Mouse (Mus musculus): ENCODE measurements at regions not wholly inside any gene's neighbourhood (a gene's known extent, or its start where the extent isn't known, plus 50 kb on each side); places are given as distances from the start of the nearest gene placed in this dataset.

- Histone ChIP-seq H3K27ac (no peak overlapping the region), H3K27me3 (no peaks in the 10 kb centered on the region), H3K9ac (no peak overlapping the region), H3K9me3 (no peaks in the 10 kb centered on the region), H3K4me3 (no peak overlapping the region), H3K4me1 (no peaks in the 10 kb centered on the region), H3K36me3 (no peaks in the 10 kb centered on the region), H3K4me2 (no peak overlapping the region)
- ATAC-seq (ENCODE audit: insufficient number of reproducible peaks, low FRiP score, low TSS enrichment, low read depth): no peak
- WGBS: 98% methylated on average over 1 of the region's 1 CpGs
Measured at GRCm38 (mm10) chr2:50462378-50462777, 165.8 kb upstream of the Mmadhc start.

DNA sequence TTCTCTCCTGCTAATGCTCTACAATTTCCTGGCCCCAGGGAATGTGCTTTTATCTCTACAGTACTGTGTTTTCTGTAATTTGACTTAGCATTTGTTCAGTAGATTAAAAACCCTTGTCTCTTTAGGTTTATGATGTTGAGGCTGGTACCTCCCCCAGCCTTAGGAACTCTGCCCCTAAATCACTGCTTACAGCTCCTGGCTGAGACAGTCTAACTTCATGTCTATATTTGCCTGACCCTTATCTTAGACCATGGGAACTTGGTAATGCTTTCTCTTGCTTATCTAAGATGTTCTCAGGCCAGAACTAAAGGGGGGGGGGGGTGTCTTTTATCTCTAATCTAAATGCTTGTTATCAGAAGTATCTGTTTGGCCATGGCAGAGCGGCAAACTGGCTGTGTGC, 160.1 kb upstream of the Mmadhc start:
- Histone ChIP-seq H3K4me3 (no peak overlapping the region), H3K4me2 (no peak overlapping the region), H3K27me3 (no peaks in the 10 kb centered on the region), H3K9me3 (no peaks in the 10 kb centered on the region), H3K36me3 (no peaks in the 10 kb centered on the region), H3K27ac (no peak overlapping the region), H3K9ac (no peak overlapping the region), H3K4me1 (no peaks in the 10 kb centered on the region)
- no peak for ATAC-seq (ENCODE audit: insufficient number of reproducible peaks, low FRiP score, low TSS enrichment, low read depth)
- 80% methylated on average over 1 of the region's 1 CpGs for WGBS

GRCm38 (mm10) chr2:50448117-50448516, 151.5 kb upstream of the Mmadhc start:
- no peak for ATAC-seq (ENCODE audit: insufficient number of reproducible peaks, low FRiP score, low TSS enrichment, low read depth)
- Histone ChIP-seq H3K9ac (no peak overlapping the region), H3K9me3 (no peaks in the 10 kb centered on the region), H3K27ac (no peak overlapping the region), H3K4me3 (no peak overlapping the region), H3K4me1 (no peaks in the 10 kb centered on the region), H3K4me2 (no peak overlapping the region), H3K27me3 (no peaks in the 10 kb centered on the region), H3K36me3 (no peaks in the 10 kb centered on the region)

GRCm38 (mm10) chr2:50445963-50446485, 149.4 kb upstream of the Mmadhc start:
- Histone ChIP-seq H3K27ac (no peak overlapping the region), H3K9ac (no peak overlapping the region), H3K4me2 (no peak overlapping the region), H3K4me1 (0 out of 2 replicates have a peak, but pooled peaks cover 3% of the 10 kb centered on the region), H3K27me3 (no peaks in the 10 kb centered on the region), H3K36me3 (no peaks in the 10 kb centered on the region), H3K4me3 (no peak overlapping the region), H3K9me3 (no peaks in the 10 kb centered on the region)
- no peak for ATAC-seq (ENCODE audit: insufficient number of reproducible peaks, low FRiP score, low TSS enrichment, low read depth)
- WGBS: 71% methylated on average over 2 of the region's 2 CpGs

DNA sequence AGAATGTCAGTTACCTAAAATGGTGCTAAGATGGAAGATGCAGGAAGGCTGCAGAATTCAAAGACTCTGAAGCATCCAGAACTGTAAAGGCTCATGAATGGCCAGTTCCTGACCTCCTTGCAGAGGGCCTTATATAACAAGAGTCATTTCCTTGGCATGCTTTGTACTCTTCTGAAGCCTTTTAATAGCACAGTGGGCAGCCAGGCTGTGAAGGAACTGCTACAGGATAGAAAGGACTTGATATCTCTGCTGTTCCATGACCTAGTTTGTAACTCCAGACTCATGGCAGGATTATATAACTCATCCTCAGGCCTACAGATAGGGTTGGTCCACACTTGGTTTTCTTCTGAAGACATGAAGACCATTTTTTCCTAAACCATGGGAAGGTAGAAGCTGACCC, 143.7 kb upstream of the Mmadhc start:
- no peak overlapping the region for H3K4me3 ChIP-seq

DNA sequence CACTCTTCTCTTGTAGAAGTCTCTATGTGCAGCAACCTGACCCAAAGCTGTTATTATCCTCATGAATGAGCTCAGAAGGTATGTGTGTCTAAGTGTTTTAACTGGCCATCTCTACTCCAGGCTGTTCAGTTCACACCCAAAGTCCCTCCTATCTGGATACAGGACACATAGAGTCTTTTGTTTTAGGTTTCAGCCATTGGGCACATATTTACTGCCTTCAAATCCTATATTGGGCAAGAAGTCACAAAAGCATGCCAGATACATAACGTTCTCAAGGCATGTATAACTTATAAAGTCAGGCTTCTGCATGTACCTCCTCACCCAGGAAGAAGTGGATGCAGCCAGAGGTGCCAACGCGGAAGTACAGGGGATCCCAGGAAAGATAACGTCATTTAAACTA, 136.6 kb upstream of the Mmadhc start:
- H3K27ac ChIP-seq: no peak overlapping the region
- 81% methylated on average over 4 of the region's 4 CpGs for WGBS
- H3K4me3 ChIP-seq: no peak overlapping the region
- H3K27me3 ChIP-seq: no peaks in the 10 kb centered on the region
- no peak for ATAC-seq (ENCODE audit: insufficient number of reproducible peaks, low FRiP score, low TSS enrichment, low read depth)
- no peaks in the 10 kb centered on the region for H3K4me1 ChIP-seq
- no peaks in the 10 kb centered on the region for H3K36me3 ChIP-seq
- no peaks in the 10 kb centered on the region for H3K9me3 ChIP-seq
- no peak overlapping the region for H3K4me2 ChIP-seq
- H3K9ac ChIP-seq: no peak overlapping the region

More for the DNA sequence above, 143.7 kb upstream of the Mmadhc start:
- Histone ChIP-seq H3K9me3 (no peaks in the 10 kb centered on the region), H3K27me3 (no peaks in the 10 kb centered on the region), H3K36me3 (no peaks in the 10 kb centered on the region), H3K9ac (no peak overlapping the region), H3K27ac (no peak overlapping the region), H3K4me2 (no peak overlapping the region), H3K4me1 (0 out of 2 replicates have a peak, but pooled peaks cover 3% of the 10 kb centered on the region)
- ATAC-seq (ENCODE audit: insufficient number of reproducible peaks, low FRiP score, low TSS enrichment, low read depth): no peak

- WGBS: 53% methylated on average over 3 of the region's 3 CpGs
- Histone ChIP-seq H3K4me3 (no peak overlapping the region), H3K27ac (no peak overlapping the region), H3K4me2 (no peak overlapping the region), H3K27me3 (no peaks in the 10 kb centered on the region), H3K36me3 (no peaks in the 10 kb centered on the region), H3K9me3 (no peaks in the 10 kb centered on the region), H3K9ac (no peak overlapping the region), H3K4me1 (no peaks in the 10 kb centered on the region)
- ATAC-seq (ENCODE audit: insufficient number of reproducible peaks, low FRiP score, low TSS enrichment, low read depth): 0 out of 2 replicates have a peak, but pooled peaks have one; percentile 35
Measured at GRCm38 (mm10) chr2:50425151-50425550, 128.6 kb upstream of the Mmadhc start.

DNA sequence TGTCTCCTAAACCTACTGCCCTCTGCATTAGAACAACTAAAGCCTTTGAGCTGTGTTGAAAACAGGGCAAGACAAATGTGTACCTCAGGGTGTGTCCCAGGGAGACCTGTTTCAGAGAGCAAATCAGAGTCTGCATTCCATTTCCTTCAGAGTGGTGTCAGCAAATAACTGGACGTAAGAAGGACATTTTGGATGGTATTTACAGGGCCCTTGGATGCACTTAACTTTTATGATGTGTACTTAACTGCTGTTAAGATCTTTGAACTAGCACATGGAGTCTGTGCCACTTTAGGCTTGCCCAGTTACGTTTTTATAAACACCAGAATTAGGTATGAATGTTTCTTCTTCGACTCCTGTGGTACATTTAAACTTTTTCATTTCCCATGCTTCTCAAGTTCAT, 123.0 kb upstream of the Mmadhc start:
- no peaks in the 10 kb centered on the region for H3K4me1 ChIP-seq
- H3K27me3 ChIP-seq: no peaks in the 10 kb centered on the region
- no peaks in the 10 kb centered on the region for H3K36me3 ChIP-seq
- H3K4me2 ChIP-seq: no peak overlapping the region
- H3K27ac ChIP-seq: no peak overlapping the region
- no peak overlapping the region for H3K9ac ChIP-seq
- H3K4me3 ChIP-seq: no peak overlapping the region
- ATAC-seq (ENCODE audit: insufficient number of reproducible peaks, low FRiP score, low TSS enrichment, low read depth): no peak
- WGBS: 17% methylated on average over 3 of the region's 3 CpGs
- H3K9me3 ChIP-seq: no peaks in the 10 kb centered on the region

- no peaks in the 10 kb centered on the region for H3K9me3 ChIP-seq
Measured at GRCm38 (mm10) chr2:50417643-50418042, 121.0 kb upstream of the Mmadhc start.

GRCm38 (mm10) chr2:50417135-50417534, 120.5 kb upstream of the Mmadhc start:
- no peaks in the 10 kb centered on the region for H3K4me1 ChIP-seq
- no peaks in the 10 kb centered on the region for H3K36me3 ChIP-seq
- no peak overlapping the region for H3K27ac ChIP-seq
- no peak overlapping the region for H3K4me2 ChIP-seq
- WGBS: 95% methylated on average over 5 of the region's 5 CpGs
- H3K27me3 ChIP-seq: no peaks in the 10 kb centered on the region
- H3K9ac ChIP-seq: no peak overlapping the region
- ATAC-seq (ENCODE audit: insufficient number of reproducible peaks, low FRiP score, low TSS enrichment, low read depth): no peak
- H3K4me3 ChIP-seq: no peak overlapping the region
- H3K9me3 ChIP-seq: no peaks in the 10 kb centered on the region

More at GRCm38 (mm10) chr2:50417643-50418042, 121.0 kb upstream of the Mmadhc start:
- Histone ChIP-seq H3K9ac (no peak overlapping the region), H3K4me1 (no peaks in the 10 kb centered on the region), H3K4me3 (no peak overlapping the region), H3K27me3 (no peaks in the 10 kb centered on the region), H3K36me3 (no peaks in the 10 kb centered on the region), H3K4me2 (no peak overlapping the region), H3K27ac (no peak overlapping the region)
- ATAC-seq (ENCODE audit: insufficient number of reproducible peaks, low FRiP score, low TSS enrichment, low read depth): no peak
- 83% methylated on average over 5 of the region's 5 CpGs for WGBS

- no peaks in the 10 kb centered on the region for H3K9me3 ChIP-seq
- H3K4me2 ChIP-seq: no peak overlapping the region
- H3K27ac ChIP-seq: no peak overlapping the region
- no peak overlapping the region for H3K9ac ChIP-seq
- no peaks in the 10 kb centered on the region for H3K4me1 ChIP-seq
- ATAC-seq (ENCODE audit: insufficient number of reproducible peaks, low FRiP score, low TSS enrichment, low read depth): no peak
- no peak overlapping the region for H3K4me3 ChIP-seq
- no peaks in the 10 kb centered on the region for H3K27me3 ChIP-seq
- no peaks in the 10 kb centered on the region for H3K36me3 ChIP-seq
- 93% methylated on average over 2 of the region's 2 CpGs for WGBS
Measured at GRCm38 (mm10) chr2:50416056-50416455, 119.5 kb upstream of the Mmadhc start.

DNA sequence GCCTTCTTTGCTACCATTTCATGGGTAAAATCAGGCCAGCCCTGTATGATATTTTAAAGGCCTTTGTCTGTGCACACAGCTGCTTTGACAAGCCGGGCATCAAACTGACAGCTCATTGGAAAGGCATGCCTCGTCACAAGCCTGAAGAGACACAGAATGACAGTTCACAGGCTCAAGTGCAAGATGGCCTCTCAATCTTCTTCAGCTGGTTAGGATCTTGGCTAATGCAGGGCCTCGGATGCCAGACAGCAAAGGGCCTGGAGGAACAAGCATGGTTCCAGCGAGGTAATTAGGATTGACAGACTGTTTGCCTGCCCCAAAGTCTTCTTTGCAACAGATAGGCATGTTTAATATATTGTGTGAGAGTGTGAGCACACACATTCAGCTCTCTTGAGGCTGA, 109.3 kb upstream of the Mmadhc start:
- no peaks in the 10 kb centered on the region for H3K4me1 ChIP-seq
- WGBS: 75% methylated on average over 4 of the region's 4 CpGs

GRCm38 (mm10) chr2:50403106-50403505, 106.5 kb upstream of the Mmadhc start:
- Histone ChIP-seq H3K9me3 (no peaks in the 10 kb centered on the region), H3K9ac (no peak overlapping the region), H3K27me3 (no peaks in the 10 kb centered on the region), H3K4me3 (no peak overlapping the region), H3K4me1 (no peaks in the 10 kb centered on the region), H3K27ac (no peak overlapping the region), H3K4me2 (no peak overlapping the region), H3K36me3 (no peaks in the 10 kb centered on the region)
- ATAC-seq (ENCODE audit: insufficient number of reproducible peaks, low FRiP score, low TSS enrichment, low read depth): no peak
- WGBS: 79% methylated on average over 6 of the region's 6 CpGs

More for the DNA sequence above, 109.3 kb upstream of the Mmadhc start:
- Histone ChIP-seq H3K9ac (no peak overlapping the region), H3K27me3 (no peaks in the 10 kb centered on the region), H3K4me2 (no peak overlapping the region), H3K9me3 (no peaks in the 10 kb centered on the region), H3K36me3 (no peaks in the 10 kb centered on the region), H3K4me3 (no peak overlapping the region), H3K27ac (no peak overlapping the region)
- no peak for ATAC-seq (ENCODE audit: insufficient number of reproducible peaks, low FRiP score, low TSS enrichment, low read depth)

Measured in limb, embryonic 15.5 days (tissue).